Mouse (Mus musculus): ENCODE results near the gene Zswim2.

- TF ChIP-seq GATA1 (IDR thresholded peaks at IDR 0.05; ENCODE audit: borderline replicate concordance, low read length) (no peak), FLI1 (IDR thresholded peaks at IDR 0.05; ENCODE audit: low read length) (no peak)
Observed at GRCm38 (mm10) chr2:83901896-83902540, 39.0 kb downstream of the Zswim2 start.

All from megakaryocyte, embryonic 14.5 days (primary cell).